Mouse (Mus musculus) MEL (cell line): ENCODE data around the gene Ovol1. TPM values are rescaled to one million over a fixed set of nuclear protein-coding genes. Genes with fewer than 3 reads are reported as not detected.

Experiments used
- DNase-seq: peaks from one replicate; pipeline ENCODE4 v3.0.0; 2011; ENCODE audit warnings: low read depth, low spot score
- H3K27ac ChIP-seq: 2 replicates; pipeline ENCODE4 v1.5.1; 2012; ENCODE audit warnings: low read depth, mild to moderate bottlenecking, control low read depth, low read length, moderate library complexity; ENCODE audit not compliant: control insufficient read depth
- H3K27me3 ChIP-seq, 2 experiments: fragments of 150-350 bp in 1 of 2; sonication (generic) in 1 of 2; 2 replicates each; pipeline ENCODE4 v1.6.1; 2012; ENCODE audit warnings: low read length in 2 of 2, mild to moderate bottlenecking in 2 of 2, improper control_type of control experiment in 1 of 2, moderate library complexity in 1 of 2; ENCODE audit not compliant: insufficient read depth in 2 of 2, control insufficient read depth in 1 of 2
- H3K36me3 ChIP-seq, 2 experiments: 2 replicates each; pipeline ENCODE4 v1.6.1; 2012 to 2014; ENCODE audit warnings: low read length in 2 of 2, improper control_type of control experiment in 1 of 2, inconsistent platforms in 1 of 2, mild to moderate bottlenecking in 1 of 2; ENCODE audit not compliant: insufficient read depth in 2 of 2, control insufficient read depth in 1 of 2
- H3K4me1 ChIP-seq, 2 experiments: fragments of 150-350 bp in 1 of 2; sonication (generic) in 1 of 2; 2 replicates each; pipeline ENCODE4 v1.6.1; 2012; ENCODE audit warnings: low read length in 2 of 2, improper control_type of control experiment in 1 of 2, mild to moderate bottlenecking in 1 of 2; ENCODE audit not compliant: insufficient read depth in 2 of 2, control insufficient read depth in 1 of 2
- H3K4me3 ChIP-seq, 2 experiments: fragments of 150-350 bp in 1 of 2; sonication (generic) in 1 of 2; 2 replicates each; pipeline ENCODE4 v1.5.1; 2012; ENCODE audit warnings: low read depth in 2 of 2, low read length in 2 of 2, mild to moderate bottlenecking in 2 of 2, moderate library complexity in 2 of 2, control low read depth in 1 of 2, improper control_type of control experiment in 1 of 2; ENCODE audit not compliant: control insufficient read depth in 1 of 2, insufficient read depth in 1 of 2
- H3K79me2 ChIP-seq: 2 replicates; pipeline ENCODE4 v1.6.1; 2012; ENCODE audit warnings: mild to moderate bottlenecking, low read length, moderate library complexity; ENCODE audit not compliant: control insufficient read depth, poor library complexity, insufficient read depth
- H3K9ac ChIP-seq: 2 replicates; pipeline ENCODE4 v1.6.1; 2012; ENCODE audit warnings: low read depth, mild to moderate bottlenecking, control low read depth, low read length, moderate library complexity; ENCODE audit not compliant: control insufficient read depth, poor library complexity, severe bottlenecking
- H3K9me3 ChIP-seq: fragments of 150-350 bp; sonication (generic); replicated peaks from 2 replicates; pipeline ENCODE4 v1.6.1; 2012; ENCODE audit warnings: mild to moderate bottlenecking, low read length, improper control_type of control experiment, moderate library complexity; ENCODE audit not compliant: insufficient read depth
- BHLHE40 ChIP-seq: IDR thresholded peaks from 2 replicates; pipeline ENCODE4 v1.6.1; 2012; ENCODE audit warnings: low read depth, mild to moderate bottlenecking, inconsistent platforms, low read length, improper control_type of control experiment, borderline replicate concordance
- CHD1 ChIP-seq: IDR thresholded peaks from 2 replicates; pipeline ENCODE4 v1.6.1; 2012; ENCODE audit warnings: low read depth, mild to moderate bottlenecking, inconsistent platforms, low read length, improper control_type of control experiment
- CHD2 ChIP-seq: IDR thresholded peaks from 2 replicates; pipeline ENCODE4 v1.6.1; 2011; ENCODE audit warnings: low read length, improper control_type of control experiment
- ELF1 ChIP-seq: IDR thresholded peaks from 2 replicates; pipeline ENCODE4 v1.6.1; 2014; ENCODE audit warnings: low read depth, mild to moderate bottlenecking, inconsistent platforms, low read length, improper control_type of control experiment, moderate library complexity
- EP300 ChIP-seq, 2 experiments: IDR thresholded peaks; 2 replicates each; pipeline ENCODE4 v1.6.1; 2011; ENCODE audit warnings: improper control_type of control experiment in 2 of 2, low read length in 2 of 2, low read depth in 1 of 2, mild to moderate bottlenecking in 1 of 2
- HCFC1 ChIP-seq: IDR thresholded peaks from 2 replicates; pipeline ENCODE4 v1.6.1; 2012; ENCODE audit warnings: low read depth, mild to moderate bottlenecking, inconsistent platforms, low read length, improper control_type of control experiment, moderate library complexity
- JUND ChIP-seq: IDR thresholded peaks from 2 replicates; pipeline ENCODE4 v1.6.1; 2011; ENCODE audit warnings: low read depth, mild to moderate bottlenecking, improper control_type of control experiment, low read length
- MAFK ChIP-seq: IDR thresholded peaks from 2 replicates; pipeline ENCODE4 v1.6.1; 2011; ENCODE audit warnings: low read depth, mild to moderate bottlenecking, low read length, improper control_type of control experiment, borderline replicate concordance
- MAX ChIP-seq: IDR thresholded peaks from 2 replicates; pipeline ENCODE4 v1.6.1; 2011; ENCODE audit warnings: low read length, improper control_type of control experiment
- MAZ ChIP-seq: IDR thresholded peaks from 2 replicates; pipeline ENCODE4 v1.6.1; 2012; ENCODE audit warnings: low read depth, mild to moderate bottlenecking, inconsistent platforms, low read length, improper control_type of control experiment
- MXI1 ChIP-seq: IDR thresholded peaks from 2 replicates; pipeline ENCODE4 v1.6.1; 2011; ENCODE audit warnings: mild to moderate bottlenecking, low read depth, low read length, improper control_type of control experiment
- TAL1 ChIP-seq: IDR thresholded peaks from 2 replicates; pipeline ENCODE4 v1.6.1; 2012; ENCODE audit warnings: mild to moderate bottlenecking, inconsistent platforms, low read length, moderate library complexity, mixed read lengths
- UBTF ChIP-seq: IDR thresholded peaks from 2 replicates; pipeline ENCODE4 v1.6.1; 2012; ENCODE audit warnings: low read depth, mild to moderate bottlenecking, inconsistent platforms, low read length, improper control_type of control experiment, moderate library complexity, borderline replicate concordance; ENCODE audit not compliant: insufficient read depth
- ZC3H11A ChIP-seq: IDR thresholded peaks from 2 replicates; pipeline ENCODE4 v1.6.1; 2012; ENCODE audit warnings: low read depth, mild to moderate bottlenecking, inconsistent platforms, low read length, improper control_type of control experiment
- ZMIZ1 ChIP-seq: IDR thresholded peaks from 2 replicates; pipeline ENCODE4 v1.6.1; 2012; ENCODE audit warnings: low read depth, mild to moderate bottlenecking, inconsistent platforms, low read length, improper control_type of control experiment, moderate library complexity
- polyA plus RNA-seq, 2 experiments: library from polyadenylated mRNA; stranded (reverse) in 1 of 2; unstranded in 1 of 2; fragments of >175 nt in 1 of 2; fragments of >200 nt in 1 of 2; gene quantifications; 2 replicates each; pipeline versions ENCODE4 v1.2.1 to v1.2.4; 2012; ENCODE audit warnings: low replicate concordance in 2 of 2, low read depth in 1 of 2; ENCODE audit not compliant: insufficient read length in 2 of 2, insufficient read depth in 1 of 2, missing spikeins in 1 of 2
- total RNA-seq: library from RNA; depleted of rRNA; stranded (reverse); fragments of 300-350 nt; gene quantifications from 2 replicates; pipeline ENCODE4 v1.2.3, GENCODE M21; 2012

Ovol1 gene
- total and polyA plus RNA-seq, 3 experiments, result 0.06 TPM; not detected in 2

GRCm38 (mm10) chr19:5575336-5575735 is 14.9 kb upstream of the Ovol1 start:
- Histone ChIP-seq H3K4me3 (no peak overlapping the region), H3K36me3 (no peaks in the 10 kb centered on the region), H3K27me3 (no peaks in the 10 kb centered on the region), H3K27ac (no peak overlapping the region), H3K9me3 (no peaks in the 10 kb centered on the region), H3K4me1 (no peaks in the 10 kb centered on the region), H3K9ac (no peak overlapping the region), H3K79me2 (no peaks in the 10 kb centered on the region)
- DNase-seq, result no peak
- TF ChIP-seq MAFK, result no peak

- DNase-seq, result no peak
- H3K9me3 ChIP-seq, result no peaks in the 10 kb centered on the region
Measured at GRCm38 (mm10) chr19:5572331-5573125, 12.1 kb upstream of the Ovol1 start.

GRCm38 (mm10) chr19:5571831-5572230 is 11.4 kb upstream of the Ovol1 start:
- Histone ChIP-seq H3K27ac (no peak overlapping the region), H3K4me3 (no peak overlapping the region), H3K9ac (no peak overlapping the region), H3K4me1 (peaks cover 0 to under 1% of the 10 kb centered on the region in 2 experiments; a peak in 2 of 4 replicates), H3K79me2 (peaks cover 13% of the 10 kb centered on the region), H3K9me3 (no peaks in the 10 kb centered on the region), H3K36me3 (no peaks in the 10 kb centered on the region; a peak in 2 of 4 replicates), H3K27me3 (no peaks in the 10 kb centered on the region)
- no peak for TF ChIP-seq CHD1
- TF ChIP-seq MXI1, result no peak
- no peak for TF ChIP-seq CHD2
- TF ChIP-seq BHLHE40, result no peak
- TF ChIP-seq MAZ, result no peak
- TF ChIP-seq EP300 (IDR thresholded peaks at IDR 0.05; ENCODE audit: low read depth in 1 of 2, low read length in 2 of 2), result no peak
- TF ChIP-seq MAX, result no peak
- TF ChIP-seq HCFC1, result no peak
- no peak for TF ChIP-seq ZMIZ1
- no peak for TF ChIP-seq ZC3H11A
- no peak for TF ChIP-seq TAL1
- no peak for DNase-seq

More at GRCm38 (mm10) chr19:5572331-5573125, 12.1 kb upstream of the Ovol1 start:
- H3K27ac ChIP-seq, result no peak overlapping the region
- no peak overlapping the region for H3K4me3 ChIP-seq
- TF ChIP-seq JUND, result no peak
- TF ChIP-seq BHLHE40, result no peak
- no peak for TF ChIP-seq ELF1
- no peak for TF ChIP-seq UBTF
- TF ChIP-seq, all 39 proteins: peak for 0
- Histone ChIP-seq H3K27me3 (no peaks in the 10 kb centered on the region), H3K9ac (no peak overlapping the region), H3K79me2 (peaks cover 13% of the 10 kb centered on the region), H3K4me1 (no peaks in the 10 kb centered on the region), H3K36me3 (no peaks in the 10 kb centered on the region; a peak in 2 of 4 replicates)
